Mouse (Mus musculus) liver, adult 2 months (tissue): ENCODE results near the gene Krt222.

Source experiments
- CTCF ChIP-seq: fragments of 200-500 bp; IDR thresholded peaks from 2 replicates; pipeline ENCODE4 v1.5.1; 2011; ENCODE audit warnings: low read depth, low read length, control low read depth
- POLR2A ChIP-seq: fragments of 200-500 bp; IDR thresholded peaks from 2 replicates; pipeline ENCODE4 v1.6.1; 2011; ENCODE audit warnings: low read length, control low read depth; ENCODE audit not compliant: insufficient read depth; ENCODE audit errors: extremely low read depth

- TF ChIP-seq POLR2A (no peak), CTCF (no peak)
Measured at GRCm38 (mm10) chr11:99208105-99208669, 35.7 kb downstream of the Krt222 start.
